Mouse (Mus musculus): ENCODE measurements around the gene Trim80.

DNA sequence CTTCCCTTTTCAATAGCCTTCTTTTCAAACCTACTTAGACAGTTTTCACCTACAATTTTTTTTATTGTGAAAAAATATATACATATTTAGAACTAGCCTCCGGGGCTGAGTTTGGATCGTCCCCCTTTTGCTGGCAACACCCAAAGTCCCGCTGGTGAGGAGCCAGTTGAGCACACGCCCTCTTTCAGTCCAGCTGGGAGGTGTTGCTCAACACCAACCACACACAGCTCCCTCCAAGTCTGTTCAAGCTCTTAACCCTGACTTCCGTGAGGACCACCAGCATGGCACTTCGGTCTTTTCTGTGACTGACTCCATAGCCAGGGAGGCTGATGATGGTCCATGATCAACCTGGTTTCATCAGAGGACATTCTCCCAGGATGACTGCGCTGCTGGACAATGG, 42.3 kb upstream of the Trim80 start:
- TF ChIP-seq CTCF (conservative IDR thresholded peaks at IDR 0.05; ENCODE audit: low read length), result no peak
- no peak for TF ChIP-seq POU5F1 (IDR thresholded peaks at IDR 0.05; ENCODE audit: borderline replicate concordance, low read length)
- no peak for TF ChIP-seq NANOG (IDR thresholded peaks at IDR 0.05; ENCODE audit: borderline replicate concordance, low read length)
